Mouse (Mus musculus) myocyte (in vitro differentiated cells): Measurements from ENCODE around the gene Lamtor1.

Experiments
- MYOD1 ChIP-seq, 3 experiments: IDR thresholded peaks; one replicate each; pipeline ENCODE4 v1.6.1; 2011; ENCODE audit warnings: control low read depth in 2 of 3, low read depth in 2 of 3, mild to moderate bottlenecking in 2 of 3, moderate library complexity in 1 of 3; ENCODE audit not compliant: insufficient read length in 2 of 3, control insufficient read depth in 1 of 3
- POLR2A ChIP-seq: IDR thresholded peaks from one replicate; pipeline ENCODE4 v1.6.1; 2011; ENCODE audit warnings: low read depth, mild to moderate bottlenecking, control low read depth, moderate library complexity; ENCODE audit not compliant: insufficient read length

GRCm38 (mm10) chr7:101935957-101936356 lies 30.3 kb downstream of the Lamtor1 start:
- TF ChIP-seq POLR2A (no peak), MYOD1 (IDR thresholded peaks at IDR 0.05; ENCODE audit: control insufficient read depth in 1 of 3, insufficient read length in 2 of 3, low read depth in 2 of 3) (no peak)
